Mouse (Mus musculus): Measurements from ENCODE around the gene Zfp36l2.
A peak's percentile ranks its signal among the peaks of the same experiment; 100 is the strongest.

The Zfp36l2 gene

DNA sequence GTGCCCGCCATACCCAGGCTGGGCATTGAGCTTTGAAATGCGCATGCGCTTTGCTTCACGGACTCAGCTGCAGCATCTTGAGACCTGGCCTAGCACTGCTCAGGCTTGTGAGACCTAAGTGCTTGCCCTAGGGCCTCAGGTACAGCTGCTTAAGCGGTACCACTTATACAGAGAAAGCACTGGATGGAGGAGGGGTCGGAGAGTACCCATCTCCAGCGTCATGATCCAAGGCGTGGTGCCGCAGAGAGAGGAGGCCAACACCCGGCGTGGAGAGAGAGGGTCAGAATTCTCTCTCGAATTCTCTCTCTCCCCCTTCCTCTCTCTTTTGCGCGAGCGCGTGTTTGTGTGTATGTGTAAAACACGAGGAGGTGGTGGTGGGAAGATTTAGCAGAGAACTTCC, 12.6 kb downstream of the Zfp36l2 start:
- no peak for DNase-seq

DNA sequence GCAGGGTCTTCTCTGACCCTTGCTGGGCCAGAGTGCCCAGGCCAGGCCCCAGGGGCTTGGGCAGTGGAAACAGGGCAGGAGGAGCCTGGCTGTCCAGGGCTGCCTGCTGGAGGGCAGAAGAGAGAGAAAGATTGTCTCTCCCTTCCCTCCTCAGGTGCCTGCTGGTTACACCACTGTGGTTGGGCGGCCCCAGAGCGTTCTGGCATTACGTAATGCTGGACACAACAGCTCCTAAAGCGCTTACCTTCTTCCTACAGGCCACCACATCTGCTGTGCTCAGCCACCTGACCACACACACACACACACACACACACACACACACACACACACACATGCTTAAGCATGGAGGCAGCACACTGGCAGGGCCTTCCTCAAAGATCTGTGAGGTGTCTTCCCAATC, 20.4 kb downstream of the Zfp36l2 start:
- DNase-seq, result no peak

DNA sequence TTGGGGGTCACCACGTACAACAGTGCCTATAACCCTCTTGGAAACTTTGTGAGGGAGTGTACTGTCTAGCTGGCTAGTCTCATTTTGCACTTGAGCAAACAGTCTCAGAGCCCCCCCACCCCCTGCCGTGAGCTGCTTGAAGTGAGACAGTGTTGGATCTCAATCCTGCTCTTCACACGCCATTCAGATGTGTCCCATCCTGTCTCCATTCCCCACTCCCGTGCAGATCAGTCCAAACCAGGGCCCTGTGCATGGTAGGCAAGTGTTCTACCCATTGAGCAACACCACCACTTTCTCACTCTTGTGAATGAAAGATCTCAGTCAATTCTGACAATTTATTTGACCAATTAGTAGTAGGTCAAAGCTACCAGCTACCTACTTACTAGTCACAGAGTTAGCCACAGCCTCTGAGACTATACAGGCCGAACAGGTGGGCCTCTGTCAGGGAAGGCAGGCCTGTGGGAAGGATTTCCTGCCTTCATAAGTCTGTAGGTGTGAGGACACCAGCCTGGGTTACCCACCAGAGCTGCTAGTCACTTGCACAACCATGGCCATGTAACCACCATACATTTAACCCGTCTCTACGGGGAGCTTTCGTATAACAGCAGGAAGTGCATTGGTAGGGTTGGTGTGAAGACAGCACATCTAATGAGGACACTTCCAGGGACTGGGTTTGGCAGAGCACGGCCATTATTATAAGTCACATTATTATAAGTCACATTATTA, 21.4 kb downstream of the Zfp36l2 start:
- DNase-seq, result no peak

DNA sequence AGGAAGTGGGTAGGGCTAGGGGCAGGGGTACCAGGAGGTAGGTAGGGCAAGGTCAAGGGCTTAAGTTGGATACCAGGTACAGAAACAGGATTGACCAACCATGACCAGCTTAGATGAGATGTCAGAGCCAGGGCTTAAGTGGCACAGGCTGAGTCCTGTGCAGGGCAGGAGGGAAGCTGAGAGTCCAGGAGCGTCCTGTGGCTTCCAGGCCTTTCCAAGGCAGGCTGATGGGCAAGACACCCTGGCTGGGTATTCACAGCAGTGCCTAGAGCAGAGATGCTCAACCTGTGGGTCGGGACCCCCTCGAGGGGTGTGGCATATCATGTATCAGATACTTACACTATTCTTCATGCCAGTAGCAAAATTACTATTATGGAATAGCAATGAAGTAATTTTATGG, 22.0 kb downstream of the Zfp36l2 start:
- DNase-seq, result no peak

DNA sequence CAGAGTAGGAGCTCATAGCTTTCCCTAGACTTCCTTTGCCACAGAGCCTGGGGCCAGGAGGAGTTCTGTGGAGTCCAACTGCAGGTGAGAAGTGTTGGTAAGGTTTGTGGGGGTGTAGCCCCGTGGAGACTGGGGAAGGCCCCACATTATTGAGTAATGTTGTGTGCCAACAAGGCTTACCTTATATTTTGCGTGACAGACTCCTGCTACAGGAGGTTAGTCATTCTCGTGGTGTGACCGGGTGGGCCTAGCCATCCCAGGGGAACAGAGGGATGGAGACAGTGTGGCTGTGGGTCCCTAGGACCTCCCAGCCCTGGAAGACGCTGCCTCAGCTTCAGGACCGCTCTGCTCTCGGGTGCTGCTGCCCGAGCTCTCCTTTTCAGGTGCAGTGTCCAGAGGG, 23.6 kb downstream of the Zfp36l2 start:
- no peak for DNase-seq

DNA sequence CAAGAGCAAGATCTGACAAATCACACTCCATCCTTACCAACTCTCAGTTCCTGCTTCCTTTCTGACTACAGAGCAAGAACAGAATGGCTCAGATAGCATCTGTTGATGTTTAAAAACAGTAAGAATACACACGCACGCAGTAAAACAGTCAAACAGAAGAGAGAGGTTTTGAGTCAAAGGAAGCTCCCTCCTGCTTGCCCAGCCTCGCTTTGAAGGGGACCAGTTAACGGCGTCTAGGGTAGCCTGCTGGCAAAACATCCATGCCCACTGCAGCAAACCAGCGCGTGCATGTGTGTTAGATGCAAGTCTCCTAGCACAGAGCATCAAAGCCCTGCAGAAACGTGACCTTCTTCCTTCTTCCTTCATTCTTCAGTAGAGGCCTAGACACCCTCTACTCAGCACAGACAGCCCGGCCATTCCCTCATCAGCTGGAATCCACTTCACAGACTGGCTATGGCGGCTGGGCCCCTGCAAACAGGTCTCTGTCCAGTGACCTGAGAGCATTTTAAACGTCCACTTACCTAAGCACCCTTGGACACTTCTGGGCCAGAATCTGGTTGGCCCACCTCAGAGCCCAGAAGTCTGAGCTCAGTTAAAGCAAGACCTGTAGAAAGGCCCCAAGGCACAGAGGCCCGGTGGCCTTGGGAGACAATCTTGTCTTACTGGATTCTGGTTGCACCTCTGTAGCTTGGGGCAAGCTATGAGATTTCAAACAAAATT, 24.5 kb downstream of the Zfp36l2 start:
- no peak for DNase-seq

DNA sequence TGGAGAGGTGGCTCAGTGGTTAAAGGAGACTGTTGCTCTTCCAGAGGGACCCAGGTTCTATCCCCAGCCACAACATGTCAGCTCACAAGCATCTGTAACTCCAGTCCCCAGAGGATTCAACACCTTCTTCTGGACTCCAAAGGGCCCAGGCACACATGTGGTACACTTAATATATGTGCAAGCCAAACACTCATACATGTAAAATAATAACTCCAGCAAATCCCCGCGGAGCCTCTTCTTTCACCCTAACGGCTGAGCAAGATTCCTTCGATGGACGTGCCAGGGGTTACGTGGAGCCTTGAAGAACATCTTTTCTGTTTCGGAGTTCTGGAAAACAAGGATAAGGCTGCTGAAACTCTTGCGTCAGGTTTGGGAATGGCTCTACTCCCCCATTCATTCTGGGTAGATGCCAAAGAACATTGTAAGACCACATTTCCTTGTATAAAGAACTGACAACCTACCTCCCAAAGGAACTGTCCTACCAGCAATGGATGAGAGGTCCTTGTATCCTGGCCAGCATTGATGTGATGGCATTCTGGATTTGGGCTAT, 25.5 kb downstream of the Zfp36l2 start:
- DNase-seq, result no peak

DNA sequence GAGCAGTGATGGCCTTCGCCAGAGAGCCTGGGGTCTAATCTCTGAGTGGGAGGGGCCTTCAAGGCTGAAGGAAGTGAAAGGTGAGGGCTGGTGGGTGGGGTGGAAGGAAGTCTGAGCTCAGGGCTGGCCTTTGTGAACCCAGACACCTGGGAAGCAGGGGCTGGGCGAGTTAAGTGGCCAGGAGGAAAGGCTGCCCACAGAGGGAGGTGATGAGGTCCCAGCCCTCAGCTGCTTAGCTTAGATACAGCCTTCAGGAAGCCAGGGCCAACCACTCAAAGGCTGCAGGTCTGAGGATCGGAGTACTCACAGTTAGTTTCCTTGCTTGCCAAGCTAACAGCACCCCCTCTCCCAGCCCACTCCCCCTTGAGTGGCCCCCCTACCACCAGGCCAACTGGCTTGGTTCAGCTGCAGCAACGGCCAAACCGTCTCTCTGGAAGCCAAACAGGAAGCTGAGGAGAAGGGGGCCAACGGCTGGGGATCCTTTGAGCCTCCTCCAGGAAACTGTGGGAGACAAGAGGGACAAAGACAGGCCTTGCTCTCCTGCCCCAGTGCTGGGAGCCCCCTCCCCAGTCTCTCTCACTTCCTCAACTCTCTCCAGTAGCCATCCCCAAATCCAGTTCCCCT, 26.4 kb downstream of the Zfp36l2 start:
- DNase-seq, result no peak

DNA sequence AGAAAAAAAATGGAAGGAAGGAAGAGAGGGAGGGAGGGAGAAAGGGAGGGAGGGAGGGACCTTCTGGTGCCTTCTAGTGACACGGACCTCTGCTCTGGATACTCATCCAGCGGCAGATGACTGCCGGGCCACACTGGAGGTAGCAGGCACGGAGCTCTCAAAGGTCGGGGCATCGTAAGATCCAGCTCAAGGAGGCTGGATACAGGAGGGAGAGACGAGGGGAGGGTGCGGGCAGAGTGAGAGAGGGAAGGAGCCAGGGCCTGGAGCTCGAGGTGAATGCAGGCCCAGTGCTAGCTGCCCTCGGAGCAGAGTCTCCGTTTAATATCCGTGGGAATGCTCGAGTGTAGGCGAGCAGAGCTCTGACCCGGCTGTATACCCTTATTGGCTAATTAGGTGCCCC, 28.9 kb downstream of the Zfp36l2 start:
- no peak for DNase-seq

DNA sequence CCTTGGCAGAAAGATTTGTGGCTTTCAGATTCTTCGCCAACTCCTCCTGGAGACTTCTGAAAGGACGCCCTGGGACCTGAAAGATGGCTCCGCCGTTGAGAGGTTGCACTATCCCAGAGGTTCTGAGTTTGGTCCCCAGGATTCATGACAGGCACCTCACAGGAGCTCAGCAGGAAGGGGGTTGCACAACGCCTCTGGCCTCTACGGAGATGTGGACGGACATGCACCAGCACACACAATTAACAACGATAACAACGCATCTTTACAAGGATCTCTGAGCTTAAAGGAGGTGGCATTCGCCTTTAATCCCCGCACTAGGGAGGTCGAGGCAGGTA, 29.3 kb downstream of the Zfp36l2 start:
- no peak for DNase-seq

DNA sequence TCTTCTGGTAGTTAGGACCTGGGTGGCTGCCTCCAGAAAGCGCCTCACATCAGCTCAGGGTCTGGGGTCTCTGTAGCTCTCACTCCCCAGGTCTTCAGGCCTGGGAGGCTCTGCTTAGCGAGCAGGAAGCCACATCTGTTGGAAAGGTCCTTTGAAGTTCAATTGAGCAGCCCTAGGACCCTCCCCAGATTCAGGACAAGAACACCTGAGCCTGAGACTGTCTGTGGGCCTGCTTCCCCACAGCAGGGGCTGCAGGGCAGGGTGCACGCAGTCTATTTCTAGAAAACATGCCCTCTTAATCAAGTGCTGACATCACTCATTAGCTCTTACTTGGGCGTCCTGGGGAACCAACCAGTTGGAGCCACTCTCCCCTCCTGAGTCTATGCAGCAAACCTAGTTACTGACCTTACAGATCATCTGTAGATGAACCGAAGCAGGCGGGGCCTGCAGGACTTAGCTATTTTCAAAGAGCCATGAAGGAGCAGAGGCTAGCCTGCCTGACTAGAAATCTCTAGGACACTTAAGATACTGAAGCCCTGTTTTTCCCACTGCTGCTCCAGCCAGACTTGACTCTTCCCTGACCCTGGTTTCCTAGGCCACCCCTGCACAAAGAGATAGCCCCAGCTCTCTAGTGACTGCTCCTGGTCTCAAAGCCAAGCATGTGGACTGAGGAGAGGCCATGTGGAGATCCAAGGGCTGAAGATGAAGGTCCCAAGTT, 29.8 kb downstream of the Zfp36l2 start:
- DNase-seq, result peak; percentile 48

DNA sequence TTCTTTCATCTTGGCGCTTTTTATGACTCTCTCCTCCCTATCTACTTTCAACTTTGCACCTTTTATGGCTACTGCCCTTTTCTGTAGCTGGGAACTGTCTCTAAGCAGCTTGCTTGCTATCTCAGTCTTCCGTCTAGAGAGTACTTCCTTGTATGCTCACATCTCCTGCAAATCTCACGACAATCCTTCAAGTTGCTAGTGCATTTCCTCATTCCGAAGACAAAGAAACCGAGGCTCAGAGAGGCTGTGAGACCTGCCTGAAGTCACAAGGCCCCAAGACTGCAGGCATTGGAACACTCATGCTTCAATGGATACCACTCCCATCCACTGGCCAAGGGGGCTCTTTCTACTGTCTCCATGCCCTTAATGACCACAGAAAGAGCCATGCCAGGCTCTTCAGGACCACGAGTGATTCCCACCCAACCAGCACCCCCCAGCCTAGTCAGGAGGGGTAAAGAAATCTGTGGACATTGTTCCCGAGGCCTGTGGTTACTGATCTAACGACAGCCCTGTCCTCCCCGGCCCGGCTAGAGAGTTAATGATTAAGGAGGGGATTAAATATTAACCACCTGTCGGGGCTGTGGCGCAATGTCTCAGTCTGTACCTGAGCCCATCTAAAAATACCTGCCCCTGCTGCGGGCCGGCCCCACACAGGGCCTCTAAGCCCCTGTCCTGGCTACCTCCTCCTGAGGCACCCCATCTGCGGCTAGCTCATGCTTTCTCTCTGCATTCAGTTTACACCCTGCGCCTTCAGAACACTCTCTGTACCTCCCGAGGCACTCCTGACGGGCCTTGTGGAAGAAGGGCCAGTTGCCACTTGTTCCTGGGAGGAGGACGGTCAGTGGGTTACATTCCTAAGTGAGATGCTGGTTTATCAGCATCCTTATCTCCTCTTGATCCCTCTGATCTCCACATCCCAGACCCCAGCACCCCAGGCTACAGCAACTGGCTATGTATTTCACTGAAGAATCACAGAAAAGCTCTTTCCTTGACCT, 30.7 kb downstream of the Zfp36l2 start:
- DNase-seq, result peak; percentile 91

DNA sequence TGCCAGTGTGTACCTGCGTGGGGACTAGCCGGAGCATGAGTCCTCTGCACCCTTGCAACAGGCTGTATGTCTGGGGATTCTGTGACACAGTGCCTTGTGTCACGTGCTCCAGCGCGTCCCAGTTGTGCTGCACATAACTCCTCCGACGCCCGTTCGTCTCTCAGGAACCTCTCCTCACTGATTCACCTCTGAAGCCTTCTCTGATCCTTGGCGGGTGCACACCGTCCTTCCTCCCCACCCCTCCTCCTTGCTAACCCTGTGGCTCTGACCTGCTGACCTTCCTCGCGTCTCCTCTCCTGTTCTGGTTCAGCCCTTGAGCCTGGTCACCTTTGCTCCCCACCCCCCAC, 31.5 kb downstream of the Zfp36l2 start:
- DNase-seq, result peak; percentile 60

DNA sequence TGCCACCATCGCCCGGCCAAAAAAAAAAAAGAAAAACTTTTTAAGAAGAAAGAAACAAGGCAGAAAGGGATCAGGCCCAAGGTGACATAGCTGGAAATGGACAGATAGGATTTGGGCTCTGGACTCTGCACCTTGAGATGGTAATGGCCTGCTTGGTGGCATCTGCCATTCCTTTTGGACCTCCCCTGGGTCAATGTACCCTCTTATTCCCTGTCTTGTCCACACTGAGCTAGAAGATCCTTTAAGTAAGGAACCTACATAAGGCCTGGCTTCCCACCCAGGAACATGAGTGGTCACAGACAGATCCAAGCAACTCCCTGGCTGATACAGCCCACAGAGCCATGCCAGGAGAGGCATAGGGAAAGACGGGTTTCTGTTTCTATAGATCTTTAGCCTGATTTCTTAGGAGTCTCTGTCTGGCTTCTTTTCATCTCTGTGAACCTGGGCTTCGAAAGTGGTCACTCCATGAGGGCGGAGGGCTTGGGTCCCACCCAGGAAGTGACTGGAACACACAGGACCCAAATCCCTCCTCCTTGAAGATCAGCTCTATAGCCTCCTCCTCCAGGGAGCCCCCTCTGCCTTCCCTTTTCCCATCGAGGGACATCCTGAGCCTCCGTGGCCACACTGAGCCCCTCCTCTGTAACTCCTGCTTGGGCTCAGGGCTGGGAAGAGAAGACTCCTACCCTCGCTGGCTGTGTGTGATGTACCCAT, 32.1 kb downstream of the Zfp36l2 start:
- no peak for DNase-seq

DNA sequence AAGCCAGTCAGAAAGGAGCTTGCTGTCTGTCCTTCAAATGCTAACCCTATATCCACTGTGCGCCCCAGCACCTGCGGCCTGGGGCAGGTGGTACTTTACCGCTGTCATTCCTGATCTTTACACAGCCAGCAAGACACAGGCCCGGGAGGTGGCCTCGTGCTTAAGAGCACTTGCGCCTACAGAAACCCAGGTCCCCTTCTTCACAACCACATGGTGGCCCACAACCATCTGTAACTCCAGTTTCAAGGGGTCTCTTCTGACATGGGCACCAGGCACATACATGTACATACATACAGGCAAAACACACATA, 32.8 kb downstream of the Zfp36l2 start:
- DNase-seq, result no peak

DNA sequence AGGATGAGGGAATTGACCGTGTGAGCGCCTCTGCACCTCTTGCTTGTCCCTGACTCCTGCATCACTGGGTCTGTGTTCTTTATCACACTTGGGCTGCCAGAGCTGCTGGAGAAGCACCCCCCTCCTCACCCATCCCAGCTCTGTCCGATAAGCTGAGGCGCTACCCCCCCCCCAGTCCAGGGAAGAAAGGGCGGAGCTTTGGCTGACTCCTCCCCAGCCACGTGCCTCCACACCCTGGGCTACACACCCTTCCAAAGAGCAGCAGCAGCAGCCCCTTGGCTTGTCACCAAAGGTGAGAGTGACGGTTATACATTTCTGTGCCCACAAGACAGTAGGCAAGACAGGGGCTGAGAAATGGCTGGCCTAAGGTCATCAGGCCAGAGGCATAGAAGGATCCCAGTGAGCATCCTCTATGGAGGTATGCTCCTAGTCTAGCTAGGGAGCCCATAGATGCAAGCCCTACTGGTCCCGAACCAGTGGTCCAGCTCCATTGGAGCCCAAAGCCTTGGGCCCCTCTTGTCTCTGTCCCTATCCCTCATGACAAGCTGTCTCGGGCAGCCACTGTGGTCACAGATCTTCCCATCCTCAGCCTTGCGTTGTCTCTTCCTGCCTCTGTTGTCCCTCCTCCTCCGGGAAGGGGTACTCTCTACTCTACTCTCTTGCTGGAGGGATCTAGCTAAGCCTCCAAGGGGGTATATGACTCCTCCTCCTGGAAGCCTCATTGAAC, 33.3 kb downstream of the Zfp36l2 start:
- DNase-seq, result no peak

DNA sequence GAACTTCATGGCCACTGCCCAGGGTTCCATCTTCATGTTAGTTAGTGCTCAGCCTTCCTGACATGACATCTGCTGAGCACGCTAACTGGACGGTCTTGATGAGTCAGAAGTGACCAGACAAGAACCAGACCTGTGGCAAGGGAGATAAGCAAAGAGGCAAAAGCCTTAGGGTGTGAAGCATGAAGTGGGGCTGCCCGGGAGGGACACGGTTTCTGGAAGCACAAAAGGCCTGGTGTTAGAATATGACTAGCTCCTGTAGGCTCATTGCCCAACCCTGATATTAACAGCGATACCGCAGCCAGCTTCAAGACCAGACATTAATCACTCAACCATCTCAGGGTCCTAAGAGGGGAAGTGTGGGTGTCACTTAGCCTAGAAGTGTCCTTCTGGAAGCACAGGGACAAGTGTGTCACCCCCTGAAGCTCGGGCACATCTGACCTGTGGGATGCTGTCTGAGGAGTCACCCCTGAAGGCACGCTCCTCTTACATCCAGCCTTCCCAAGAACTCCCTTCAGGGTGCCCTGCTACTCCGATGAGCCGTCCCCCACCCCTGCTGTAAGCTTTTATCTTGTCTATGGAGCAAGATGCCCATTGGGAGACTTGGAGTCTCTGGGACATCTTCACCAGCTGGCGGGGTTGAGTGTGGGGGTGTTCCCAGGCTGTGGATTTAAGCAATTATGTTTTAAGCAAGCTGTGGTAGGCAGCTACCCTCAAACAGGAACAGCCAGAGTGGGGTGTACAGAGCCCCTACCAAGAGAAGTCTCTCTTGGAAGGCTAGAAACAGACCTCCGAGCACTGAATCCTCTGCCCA, 34.6 kb downstream of the Zfp36l2 start:
- no peak for DNase-seq

DNA sequence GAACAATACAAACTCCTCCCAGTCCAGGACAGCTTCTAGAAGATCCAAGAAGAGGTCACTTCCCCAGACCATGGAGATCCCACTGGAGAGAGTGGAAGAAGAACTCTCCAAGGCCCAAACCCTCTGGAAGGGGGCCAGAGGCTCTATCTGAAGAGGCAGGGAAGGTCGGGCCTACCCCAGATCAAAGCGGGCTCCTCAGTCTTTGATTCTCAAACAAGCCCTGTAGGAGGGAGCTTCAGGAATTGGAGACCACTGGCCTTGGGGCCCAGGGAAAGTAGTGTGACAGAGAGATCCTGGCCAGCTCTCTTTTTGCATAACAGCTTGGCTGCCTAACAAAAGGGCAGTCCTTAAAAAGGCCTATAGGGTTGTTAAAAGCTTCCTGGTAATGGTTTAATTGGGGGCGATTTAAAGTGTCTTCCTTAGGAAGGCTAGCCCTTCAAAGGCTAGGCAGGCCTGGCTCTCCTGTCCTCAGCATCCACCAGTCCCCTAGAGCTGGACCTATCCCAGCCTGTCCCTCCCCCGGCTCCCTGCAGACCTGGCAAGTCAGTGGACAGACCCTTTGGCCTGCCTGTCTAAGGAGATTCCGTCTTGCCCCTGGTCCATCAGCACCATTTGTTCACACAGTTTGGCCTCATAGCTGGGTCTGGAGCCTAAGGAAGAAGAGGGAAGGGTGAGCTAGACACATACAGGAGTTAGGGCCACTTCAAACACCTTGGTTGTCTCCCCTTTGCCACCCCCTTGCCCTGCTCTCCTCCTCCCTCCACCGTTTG, 35.4 kb downstream of the Zfp36l2 start:
- no peak for DNase-seq

DNA sequence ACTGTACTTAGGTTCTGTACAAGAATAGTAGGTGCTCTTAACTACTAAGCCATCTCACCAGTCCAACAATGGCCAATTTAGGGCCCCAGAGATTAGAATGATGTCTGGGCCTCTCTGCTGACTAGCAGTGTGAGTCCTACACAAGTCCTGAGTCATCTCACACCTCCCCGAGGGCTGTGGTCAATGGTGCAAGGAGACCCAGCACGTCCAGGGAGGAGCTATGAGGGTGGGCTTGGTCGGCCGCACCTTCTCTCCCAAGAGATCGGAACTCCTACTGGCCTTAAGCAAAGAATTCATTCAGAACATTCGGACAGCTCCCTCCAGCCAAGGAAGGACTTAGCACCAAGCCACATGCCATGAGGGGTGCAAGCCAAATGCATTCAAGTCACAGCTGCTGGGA, 36.4 kb downstream of the Zfp36l2 start:
- no peak for DNase-seq
